Mouse (Mus musculus) liver, adult 2 months (tissue): Measurements from ENCODE around the gene Rab8a. TPM values are rescaled to one million over a fixed set of nuclear protein-coding genes. Genes with fewer than 3 reads are reported as not detected.

Source experiments
- DNase-seq: peaks from one replicate; pipeline ENCODE4 v3.0.0-alpha.2; 2011; ENCODE audit warnings: low read depth, low spot score; ENCODE audit errors: extremely low read depth
- H3K27ac ChIP-seq: fragments of 200-500 bp; replicated peaks from 2 replicates; pipeline ENCODE4 v1.5.1; 2012; ENCODE audit warnings: low read depth, mild to moderate bottlenecking, control low read depth, inconsistent platforms, low read length; ENCODE audit not compliant: insufficient read depth
- H3K27me3 ChIP-seq: fragments of 200-500 bp; 2 replicates; pipeline ENCODE4 v1.6.1; 2012; ENCODE audit warnings: mild to moderate bottlenecking, moderate library complexity, low read length, inconsistent platforms; ENCODE audit not compliant: control insufficient read depth, insufficient read depth
- H3K36me3 ChIP-seq: fragments of 200-500 bp; 2 replicates; pipeline ENCODE4 v1.6.1; 2012; ENCODE audit warnings: low read length, inconsistent platforms; ENCODE audit not compliant: control insufficient read depth, insufficient read depth
- H3K4me1 ChIP-seq: fragments of 200-500 bp; 2 replicates; pipeline ENCODE4 v1.6.1; 2011; ENCODE audit warnings: low read length; ENCODE audit not compliant: control insufficient read depth, insufficient read depth
- H3K4me3 ChIP-seq: fragments of 200-500 bp; 2 replicates; pipeline ENCODE4 v1.5.1; 2011; ENCODE audit warnings: low read depth, mild to moderate bottlenecking, control low read depth, low read length, moderate library complexity; ENCODE audit not compliant: insufficient read depth
- H3K79me2 ChIP-seq: fragments of 200-500 bp; 2 replicates; pipeline ENCODE4 v1.6.1; 2012; ENCODE audit warnings: inconsistent platforms, mild to moderate bottlenecking, low read length, moderate library complexity; ENCODE audit not compliant: control insufficient read depth, insufficient read depth
- H3K9ac ChIP-seq: fragments of 200-500 bp; 2 replicates; pipeline ENCODE4 v1.6.1; 2012; ENCODE audit warnings: low read depth, mild to moderate bottlenecking, control low read depth, inconsistent platforms, low read length
- CTCF ChIP-seq: fragments of 200-500 bp; IDR thresholded peaks from 2 replicates; pipeline ENCODE4 v1.5.1; 2011; ENCODE audit warnings: low read depth, low read length, control low read depth
- POLR2A ChIP-seq: fragments of 200-500 bp; IDR thresholded peaks from 2 replicates; pipeline ENCODE4 v1.6.1; 2011; ENCODE audit warnings: low read length, control low read depth; ENCODE audit not compliant: insufficient read depth; ENCODE audit errors: extremely low read depth
- WGBS: fragments of 180-500 bp; shearing (Covaris S2); methylation state at CpG from one replicate; pipeline ENCODE4 v1.1.7; 2018; 5-methylcytosine and 5-hydroxymethylcytosine counted together
- polyA plus RNA-seq: library from polyadenylated mRNA; depleted of rRNA; stranded (reverse); fragments of >200 nt; gene quantifications from 2 replicates; pipeline ENCODE4 v1.2.3, GENCODE M21; 2012
- total RNA-seq: library from RNA; depleted of rRNA; stranded (reverse); fragments of >200 nt; gene quantifications from 2 replicates; pipeline ENCODE4 v1.2.3, GENCODE M21; 2014

The Rab8a gene
- total and polyA plus RNA-seq, 2 experiments: 27.5 to 101 TPM

GRCm38 (mm10) chr8:72143256-72143824 is 17.7 kb upstream of the Rab8a start:
- no peak overlapping the region for H3K27ac ChIP-seq
- H3K4me1 ChIP-seq: peaks cover 9% of the 10 kb centered on the region
- TF ChIP-seq CTCF: no peak
- TF ChIP-seq POLR2A: no peak
- H3K36me3 ChIP-seq: peaks cover 35% of the 10 kb centered on the region
- H3K27me3 ChIP-seq: no peaks in the 10 kb centered on the region
- no peak for DNase-seq
- no peak overlapping the region for H3K4me3 ChIP-seq
- WGBS: 93% methylated on average over 13 of the region's 13 CpGs
- no peaks in the 10 kb centered on the region; the same call in 1 of the 2 replicates for H3K79me2 ChIP-seq
- H3K9ac ChIP-seq: no peak overlapping the region

GRCm38 (mm10) chr8:72144345-72144975 is 16.5 kb upstream of the Rab8a start:
- H3K79me2 ChIP-seq: no peaks in the 10 kb centered on the region
- 84% methylated on average over 5 of the region's 5 CpGs for WGBS
- no peak overlapping the region for H3K27ac ChIP-seq
- DNase-seq: no peak
- no peak overlapping the region for H3K4me3 ChIP-seq
- H3K4me1 ChIP-seq: peaks cover 9% of the 10 kb centered on the region
- H3K9ac ChIP-seq: no peak overlapping the region
- no peaks in the 10 kb centered on the region for H3K27me3 ChIP-seq
- TF ChIP-seq POLR2A: no peak
- no peak for TF ChIP-seq CTCF
- peaks cover 35% of the 10 kb centered on the region for H3K36me3 ChIP-seq

GRCm38 (mm10) chr8:72145511-72145910 is 15.5 kb upstream of the Rab8a start:
- whole genome bisulfite sequencing: 52% methylated on average over 3 of the region's 3 CpGs

GRCm38 (mm10) chr8:72146056-72146455 is 14.9 kb upstream of the Rab8a start:
- Histone ChIP-seq H3K4me3 (no peak overlapping the region), H3K27me3 (no peaks in the 10 kb centered on the region), H3K79me2 (no peaks in the 10 kb centered on the region), H3K9ac (no peak overlapping the region), H3K36me3 (peaks cover 33% of the 10 kb centered on the region), H3K4me1 (peaks cover 9% of the 10 kb centered on the region), H3K27ac (peak overlapping the region; percentile 39; the same call in 1 of the 2 replicates)
- no peak for TF ChIP-seq POLR2A
- no peak for TF ChIP-seq CTCF
- WGBS: 10% methylated on average over 1 of the region's 1 CpGs
- DNase-seq: peak; percentile 99

More at GRCm38 (mm10) chr8:72145511-72145910, 15.5 kb upstream of the Rab8a start:
- TF ChIP-seq POLR2A (no peak), CTCF (no peak)
- no peak overlapping the region for H3K9ac ChIP-seq
- DNase-seq: no peak
- H3K36me3 ChIP-seq: peaks cover 36% of the 10 kb centered on the region
- H3K27me3 ChIP-seq: no peaks in the 10 kb centered on the region
- H3K4me3 ChIP-seq: no peak overlapping the region
- H3K4me1 ChIP-seq: peaks cover 9% of the 10 kb centered on the region
- H3K27ac ChIP-seq: peak overlapping the region; percentile 39; the same call in 1 of the 2 replicates
- no peaks in the 10 kb centered on the region for H3K79me2 ChIP-seq

- Histone ChIP-seq H3K79me2 (no peaks in the 10 kb centered on the region), H3K9ac (no peak overlapping the region), H3K27ac (no peak overlapping the region), H3K36me3 (peaks cover 34% of the 10 kb centered on the region), H3K27me3 (no peaks in the 10 kb centered on the region), H3K4me1 (peaks cover 9% of the 10 kb centered on the region), H3K4me3 (no peak overlapping the region)
- DNase-seq: no peak
- 59% methylated on average over 3 of the region's 3 CpGs for WGBS
- TF ChIP-seq CTCF: no peak
- TF ChIP-seq POLR2A: no peak
Measured at GRCm38 (mm10) chr8:72146556-72146955, 14.4 kb upstream of the Rab8a start.

GRCm38 (mm10) chr8:72147266-72147665 is 13.7 kb upstream of the Rab8a start:
- Histone ChIP-seq H3K4me1 (peaks cover 9% of the 10 kb centered on the region), H3K27ac (no peak overlapping the region), H3K4me3 (no peak overlapping the region), H3K27me3 (no peaks in the 10 kb centered on the region), H3K9ac (no peak overlapping the region), H3K79me2 (no peaks in the 10 kb centered on the region), H3K36me3 (peaks cover 30% of the 10 kb centered on the region)
- WGBS: 85% methylated on average over 2 of the region's 2 CpGs
- DNase-seq: no peak
- TF ChIP-seq CTCF (no peak), POLR2A (no peak)
